Comparison of ENCODE assay signal across 10 mouse cellular contexts in the genomic region with DNA sequence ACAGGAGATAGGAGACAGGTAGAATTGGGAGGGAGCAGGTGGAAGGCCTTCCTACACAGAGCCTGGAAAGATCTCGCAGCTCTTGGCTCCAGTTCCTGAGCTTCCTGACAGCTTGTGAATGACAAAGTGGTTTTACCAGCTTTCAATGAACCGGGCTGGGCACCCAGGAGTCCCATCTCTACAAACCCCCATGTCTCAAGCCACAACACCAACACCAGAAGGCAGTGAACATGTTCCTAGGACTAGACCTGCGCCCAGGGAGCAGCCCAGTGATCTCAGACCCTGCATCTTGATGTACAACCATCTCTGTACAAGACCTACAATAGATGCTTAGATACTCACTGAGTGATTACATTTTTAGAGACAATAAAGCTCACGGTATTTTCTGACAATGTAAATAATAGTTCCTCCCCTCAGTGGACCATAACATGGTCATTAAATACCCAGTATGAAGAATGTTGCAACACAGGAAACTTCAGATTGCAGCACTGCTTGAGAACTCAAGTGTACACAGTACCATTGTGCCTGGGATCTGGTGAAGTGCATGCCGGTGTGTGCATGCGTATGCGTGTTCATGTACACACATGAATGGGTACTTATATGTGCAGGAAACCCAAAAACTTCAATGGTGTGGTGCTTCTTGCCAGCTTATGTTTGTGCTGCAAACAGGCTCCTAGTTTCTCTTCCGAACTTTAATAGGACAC. TPM values are rescaled to one million over a fixed set of nuclear protein-coding genes. Genes with fewer than 3 reads are reported as not detected.
DNase-seq lines count a peak whose midpoint lies in the region; ATAC-seq and TF ChIP-seq lines count a peak whose summit lies in the region.
"Had no signal": no experiment of that assay in that cellular context is flagged by ENCODE, and none has a peak within 500 bp of the region (broad histone marks: within the 10 kb centered on the region; RNA-seq: fewer than 3 reads in every experiment).

No protein-coding gene starts in this region.

- TF ChIP-seq POLR2A in bone marrow, adult 2 months (IDR thresholded peaks at IDR 0.05; ENCODE audit: borderline replicate concordance, control insufficient read depth, low read depth, low read length) = no peak
- TF ChIP-seq POLR2A in embryonic fibroblast, embryonic 13.5 days (IDR thresholded peaks at IDR 0.05; ENCODE audit: low read depth, low read length) = no peak

- no peaks in the 10 kb centered on the region for H3K9me3 ChIP-seq in kidney, embryonic 16.5 days (ENCODE audit: low read length)
- H3K9me3 ChIP-seq in megakaryocyte, embryonic 14.5 days = no peaks in the 10 kb centered on the region
- H3K9me3 ChIP-seq: hindbrain, embryonic 13.5 days had no signal

- H3K9ac ChIP-seq in kidney, embryonic 16.5 days (replicated peaks; ENCODE audit: low read length) = 0 out of 2 replicates have a peak overlapping the region, but pooled peaks have one; percentile 0
- H3K9ac ChIP-seq: hindbrain, embryonic 13.5 days had no signal

- no peak for TF ChIP-seq CTCF in bone marrow, adult 2 months (IDR thresholded peaks at IDR 0.05; ENCODE audit: control insufficient read depth, insufficient read depth, low read length)
- TF ChIP-seq CTCF in embryonic fibroblast, embryonic 13.5 days (IDR thresholded peaks at IDR 0.05; ENCODE audit: borderline replicate concordance, insufficient read depth, low read length) = no peak
- no peak for TF ChIP-seq CTCF in left cerebral cortex, adult 2 months (IDR thresholded peaks at IDR 0.05)

- intact Hi-C loops in left cerebral cortex, adult 2 months (cut with DNase I) = no loop called here

- H3K4me3 ChIP-seq in kidney, embryonic 16.5 days (ENCODE audit: low read length) = no peak overlapping the region
- peak overlapping the region; percentile 14 for H3K4me3 ChIP-seq in bone marrow, adult 2 months (replicated peaks; ENCODE audit: control insufficient read depth, low read depth, low read length)
- no peak overlapping the region for H3K4me3 ChIP-seq in embryonic fibroblast, embryonic 13.5 days (ENCODE audit: insufficient read depth, low read length)
- H3K4me3 ChIP-seq in megakaryocyte, embryonic 14.5 days (replicated peaks) = peak overlapping the region; percentile 88
- no peak overlapping the region for H3K4me3 ChIP-seq in left cerebral cortex, adult 2 months
- H3K4me3 ChIP-seq: hindbrain, embryonic 13.5 days had no signal

- no peak overlapping the region for H3K4me2 ChIP-seq in kidney, embryonic 16.5 days (replicated peaks; ENCODE audit: low read depth, low read length)
- H3K4me2 ChIP-seq: hindbrain, embryonic 13.5 days had no signal

- H3K27ac ChIP-seq in kidney, embryonic 16.5 days (ENCODE audit: low read length) = peak overlapping the region; percentile 62
- peak overlapping the region; percentile 77 for H3K27ac ChIP-seq in bone marrow, adult 2 months (ENCODE audit: control insufficient read depth, insufficient read depth, low read depth, low read length, poor library complexity)
- peak overlapping the region; percentile 60 for H3K27ac ChIP-seq in embryonic fibroblast, embryonic 13.5 days (ENCODE audit: insufficient read depth, low read length)
- no peak overlapping the region for H3K27ac ChIP-seq in left cerebral cortex, adult 2 months
- H3K27ac ChIP-seq: hindbrain, embryonic 13.5 days had no signal

- 67% methylated on average over 8 of the region's 8 CpGs for WGBS in kidney, embryonic 16.5 days
- WGBS in bone marrow, adult 2 months = 40% methylated on average over 8 of the region's 8 CpGs

- peaks cover 88% of the 10 kb centered on the region for H3K4me1 ChIP-seq in kidney, embryonic 16.5 days (ENCODE audit: insufficient read depth, low read length)
- peaks cover 35% of the 10 kb centered on the region for H3K4me1 ChIP-seq in bone marrow, adult 2 months (ENCODE audit: control insufficient read depth, insufficient read depth, low read length)
- H3K4me1 ChIP-seq in embryonic fibroblast, embryonic 13.5 days (ENCODE audit: control insufficient read depth, insufficient read depth, low read length) = peaks cover 51% of the 10 kb centered on the region
- peaks cover 100% of the 10 kb centered on the region for H3K4me1 ChIP-seq in megakaryocyte, embryonic 14.5 days

- no peaks in the 10 kb centered on the region for H3K27me3 ChIP-seq in kidney, embryonic 16.5 days (ENCODE audit: insufficient read depth, low read length)
- no peaks in the 10 kb centered on the region for H3K27me3 ChIP-seq in megakaryocyte, embryonic 14.5 days (replicated peaks)
- H3K27me3 ChIP-seq: hindbrain, embryonic 13.5 days had no signal

- peaks cover 7% of the 10 kb centered on the region; the same call in 1 of the 2 replicates for H3K36me3 ChIP-seq in kidney, embryonic 16.5 days (ENCODE audit: insufficient read depth, low read length)
- peaks cover 95% of the 10 kb centered on the region for H3K36me3 ChIP-seq in megakaryocyte, embryonic 14.5 days (replicated peaks; ENCODE audit: low read length)

- no peak for DNase-seq in kidney, adult 18-20 months
- DNase-seq in left cerebral cortex, adult 2 months (ENCODE audit: extremely low spot score in 1 of 2, low spot score in 2 of 2) = no peak
- DNase-seq in layer of hippocampus, adult 9-11 months = no peak
- DNase-seq: gastrocnemius, postnatal 25 days; layer of hippocampus, postnatal 36 days had no signal

- ATAC-seq in kidney, embryonic 16.5 days (ENCODE audit: low FRiP score, low TSS enrichment) = no peak

RNA-seq across cellular contexts. Expression of a gene that starts 10.1 kb away (rescaled TPM):
- polyA plus RNA-seq in kidney, embryonic 16.5 days (2015; fragmentation: Nextera tagmentation; extraction: Ambion mirVana) = 55.4 and 64.5 TPM in 2 replicates
- 264 and 399 TPM in 2 replicates for polyA plus RNA-seq in bone marrow, adult 2 months (2011; ENCODE audit: insufficient read depth, insufficient read length, low replicate concordance, missing spikeins)
- polyA plus RNA-seq in embryonic fibroblast, embryonic 13.5 days (2011; ENCODE audit: insufficient read length, low read depth, missing spikeins) = 718 and 1,071 TPM in 2 replicates
- 1,439 and 1,641 TPM in 2 replicates for polyA plus RNA-seq in megakaryocyte, embryonic 14.5 days (2012; ENCODE audit: insufficient read depth, low replicate concordance)
- total RNA-seq in left cerebral cortex, adult 2 months (2021) = 10 to 100 TPM; 81.2 to 91.4 TPM

Comparison
In these comparisons a context has a peak if more than half of its experiments do, and no peak if none do; other contexts are left out.
1. H3K4me3 ChIP-seq: peak in bone marrow, adult 2 months (single experiment) and megakaryocyte, embryonic 14.5 days (single experiment); none in kidney, embryonic 16.5 days (single experiment), embryonic fibroblast, embryonic 13.5 days (single experiment) and left cerebral cortex, adult 2 months (single experiment).